Mouse (Mus musculus): ENCODE results near the gene Zbtb39.

DNA sequence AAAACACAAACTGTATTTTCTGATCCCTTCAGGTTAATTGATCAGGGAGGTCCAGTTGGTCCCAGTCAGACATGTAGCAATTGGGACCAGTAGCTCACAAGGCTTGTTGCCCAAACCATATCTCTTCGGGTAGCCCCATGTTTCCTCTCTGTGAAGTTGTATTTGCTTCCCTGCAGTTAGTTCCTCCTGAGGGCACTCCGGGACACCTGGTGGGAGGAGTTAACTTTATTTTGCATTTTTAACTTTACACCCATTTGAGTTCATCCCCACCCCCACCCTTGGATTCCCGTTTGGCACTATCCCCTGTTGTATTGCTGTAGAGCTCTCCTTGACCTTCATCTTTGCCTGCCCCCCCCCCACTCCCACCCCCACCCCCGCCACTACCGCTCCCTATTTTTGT, 6.5 kb downstream of the Zbtb39 start:
- TF ChIP-seq CTCF (IDR thresholded peaks at IDR 0.05; ENCODE audit: low read depth) (no peak), EP300 (IDR thresholded peaks at IDR 0.05; ENCODE audit: low read depth) (no peak)
